Mouse (Mus musculus) neural tube, embryonic 14.5 days (tissue): ENCODE measurements around the gene Hoxb6. TPM values are rescaled to one million over a fixed set of nuclear protein-coding genes. Genes with fewer than 3 reads are reported as not detected.

ENCODE experiments used
- microRNA counts: library from miRNA; unstranded; fragments of <30 nt; microRNA quantifications from one replicate; lab custom pipeline; 2016
- microRNA-seq: library from miRNA; unstranded; fragments of <30 nt; microRNA quantifications from one replicate; pipeline ENCODE4, GENCODE M21; 2016
- polyA plus RNA-seq: library from polyadenylated mRNA; unstranded; fragments of >200 nt; fragmentation: Nextera tagmentation; extraction: Ambion mirVana; gene quantifications from 2 replicates; pipeline ENCODE4 v1.2.1, GENCODE M21; 2014

The Hoxb6 gene
- polyA plus RNA-seq, 1 experiment from 2014 or later, result 138 TPM

MicroRNAs within 50 kb of the gene (microRNA counts, 519-probe panel; counts per million panel counts)
- 6,549 counts per million, percentile 93 among the panel's probes with 10 or more counts for microRNA mmu-miR-10a (lab: Ali Mortazavi, UCI)
- 5,843 counts per million, percentile 85 among the panel's probes with 10 or more counts for microRNA mmu-miR-196a (lab: Ali Mortazavi, UCI)

Small RNAs within 50 kb of the gene (microRNA-seq; reads per million reads assigned to microRNA genes)
- gene Mir10a (168,918 reads per million, percentile 100 among the genes with 10 or more reads in this experiment), gene Mir196a-1 (13.4 reads per million, percentile 21 among the genes with 10 or more reads in this experiment)

Other genes starting within 250 kb of the Hoxb6 start
- 26.2 and 34.6 TPM in 2 replicates for gene Ube2z, start 227.1 kb upstream of the Hoxb6 start, polyA plus RNA-seq
- 854 and 1,068 TPM in 2 replicates for gene Atp5g1, start 216.8 kb upstream of the Hoxb6 start, polyA plus RNA-seq
- gene Calcoco2, start 180.5 kb upstream of the Hoxb6 start, polyA plus RNA-seq, result not detected in 2 replicates
- 0.27 TPM in 1 of 2 replicates, not detected in the other for gene Ttll6, start 158.7 kb upstream of the Hoxb6 start, polyA plus RNA-seq
- not detected in 2 replicates for gene Hoxb13, start 98.2 kb upstream of the Hoxb6 start, polyA plus RNA-seq
- gene Hoxb9, start 21.0 kb upstream of the Hoxb6 start, polyA plus RNA-seq, result 106 and 114 TPM in 2 replicates
- gene Hoxb8, start 10.6 kb upstream of the Hoxb6 start, polyA plus RNA-seq, result 78.6 and 120 TPM in 2 replicates
- gene Hoxb7, start 5.9 kb upstream of the Hoxb6 start, polyA plus RNA-seq, result 120 and 133 TPM in 2 replicates
- 49.1 and 52.4 TPM in 2 replicates for gene Hoxb5, start 10.9 kb downstream of the Hoxb6 start, polyA plus RNA-seq
- 3.4 and 4.1 TPM in 2 replicates for gene Hoxb4, start 25.8 kb downstream of the Hoxb6 start, polyA plus RNA-seq
- 13.5 and 13.9 TPM in 2 replicates for gene Hoxb3, start 30.9 kb downstream of the Hoxb6 start, polyA plus RNA-seq
- 45.2 and 48.5 TPM in 2 replicates for gene Hoxb2, start 58.0 kb downstream of the Hoxb6 start, polyA plus RNA-seq
- 0.62 and 0.96 TPM in 2 replicates for gene Hoxb1, start 73.3 kb downstream of the Hoxb6 start, polyA plus RNA-seq
- gene Skap1, start 172.1 kb downstream of the Hoxb6 start, polyA plus RNA-seq, result 9.5 and 10.8 TPM in 2 replicates